Mouse (Mus musculus) CH12.LX (cell line): Measurements from ENCODE around the gene Fbxo3. TPM values are rescaled to one million over a fixed set of nuclear protein-coding genes. Genes with fewer than 3 reads are reported as not detected.

Source experiments
- polyA plus RNA-seq: library from polyadenylated mRNA; unstranded; fragments of >175 nt; gene quantifications from 2 replicates; pipeline ENCODE4 v1.2.1, GENCODE M21; 2012; ENCODE audit warnings: low read depth; ENCODE audit not compliant: insufficient read length
- total RNA-seq, 2 experiments: library from RNA; depleted of rRNA; stranded (reverse); fragments of 300-350 nt in 1 of 2; fragments of >200 nt in 1 of 2; gene quantifications; 2 replicates each; pipeline ENCODE4 v1.2.3; 2012 to 2014

Gene Fbxo3
- total and polyA plus RNA-seq, 3 experiments, result 29.7 to 63.7 (median 38.4) TPM

Other genes starting within 250 kb of the Fbxo3 start
- gene Caprin1, start 230.1 kb upstream of the Fbxo3 start, total RNA-seq (2012; rRNA removed), result 217 and 260 TPM in 2 replicates
- 410 and 422 TPM in 2 replicates for gene Caprin1, start 230.1 kb upstream of the Fbxo3 start, total RNA-seq (2014; rRNA removed)
- gene Caprin1, start 230.1 kb upstream of the Fbxo3 start, polyA plus RNA-seq, result 514 and 537 TPM in 2 replicates
- 108 and 109 TPM in 2 replicates for gene Lmo2, start 69.7 kb upstream of the Fbxo3 start, total RNA-seq (2012; rRNA removed)
- 61.3 and 63.6 TPM in 2 replicates for gene Lmo2, start 69.7 kb upstream of the Fbxo3 start, total RNA-seq (2014; rRNA removed)
- 43.3 and 49.6 TPM in 2 replicates for gene Lmo2, start 69.7 kb upstream of the Fbxo3 start, polyA plus RNA-seq
- gene 4931422A03Rik, start 640 bp downstream of the Fbxo3 start, total RNA-seq (2012; rRNA removed), result 0.68 and 0.76 TPM in 2 replicates
- not detected in 2 replicates for gene 4931422A03Rik, start 640 bp downstream of the Fbxo3 start, total RNA-seq (2014; rRNA removed)
- gene 4931422A03Rik, start 640 bp downstream of the Fbxo3 start, polyA plus RNA-seq, result 0.71 and 2.4 TPM in 2 replicates
- gene Gm10912, start 38.1 kb downstream of the Fbxo3 start, total RNA-seq (2012; rRNA removed), result not detected in 2 replicates
- not detected in 2 replicates for gene Gm10912, start 38.1 kb downstream of the Fbxo3 start, total RNA-seq (2014; rRNA removed)
- not detected in 2 replicates for gene Gm10912, start 38.1 kb downstream of the Fbxo3 start, polyA plus RNA-seq
- gene Gm10799, start 40.8 kb downstream of the Fbxo3 start, total RNA-seq (2012; rRNA removed), result not detected in 2 replicates
- not detected in 2 replicates for gene Gm10799, start 40.8 kb downstream of the Fbxo3 start, total RNA-seq (2014; rRNA removed)
- gene Gm10799, start 40.8 kb downstream of the Fbxo3 start, polyA plus RNA-seq, result not detected in 2 replicates
- 0.25 TPM in 1 of 2 replicates, not detected in the other for gene Cd59b, start 42.1 kb downstream of the Fbxo3 start, total RNA-seq (2012; rRNA removed)
- 1.6 and 2.1 TPM in 2 replicates for gene Cd59b, start 42.1 kb downstream of the Fbxo3 start, total RNA-seq (2014; rRNA removed)
- gene Cd59b, start 42.1 kb downstream of the Fbxo3 start, polyA plus RNA-seq, result 0.80 and 1.00 TPM in 2 replicates
- gene Cd59a, start 68.1 kb downstream of the Fbxo3 start, total RNA-seq (2012; rRNA removed), result 2.9 and 4.5 TPM in 2 replicates
- gene Cd59a, start 68.1 kb downstream of the Fbxo3 start, total RNA-seq (2014; rRNA removed), result 4.8 and 5.8 TPM in 2 replicates
- 6.6 TPM in 2 replicates for gene Cd59a, start 68.1 kb downstream of the Fbxo3 start, polyA plus RNA-seq
- not detected in 2 replicates for gene A930018P22Rik, start 95.0 kb downstream of the Fbxo3 start, total RNA-seq (2012; rRNA removed)
- gene A930018P22Rik, start 95.0 kb downstream of the Fbxo3 start, total RNA-seq (2014; rRNA removed), result not detected in 2 replicates
- not detected in 2 replicates for gene A930018P22Rik, start 95.0 kb downstream of the Fbxo3 start, polyA plus RNA-seq